Mouse (Mus musculus) MN1 (cell line): Measurements from ENCODE around the gene Carmil2.

Experiments
- DNase-seq: peaks from one replicate; pipeline ENCODE4 v3.0.0-alpha.2; 2016; ENCODE audit warnings: low spot score

Gene Carmil2

DNA sequence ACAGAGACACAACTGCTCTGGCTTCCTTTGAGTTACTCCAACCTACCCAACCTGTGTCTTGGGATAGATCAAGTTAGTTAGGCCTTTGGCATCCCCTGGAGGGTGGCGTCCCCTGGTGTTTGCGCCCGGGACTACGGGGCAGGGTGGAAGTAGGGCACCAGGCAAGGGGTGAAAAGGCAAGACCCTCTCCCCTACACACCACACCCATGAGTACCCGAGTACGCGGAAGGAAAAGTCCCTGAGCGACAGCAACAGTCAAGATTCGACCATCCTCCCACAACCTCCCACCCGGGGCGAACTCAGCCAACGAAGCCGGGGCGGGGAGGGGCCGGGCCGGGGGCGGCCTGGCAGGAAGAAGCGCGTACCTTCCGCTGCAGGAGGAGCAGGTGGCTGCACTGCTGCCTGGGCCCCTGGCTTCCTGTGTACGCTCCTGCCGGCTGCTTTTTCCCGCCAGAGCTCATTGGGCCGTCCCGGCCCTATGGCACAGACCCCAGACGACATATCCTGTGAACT lies at the start of gene Carmil2:
TSS of gene Carmil2 (plus strand) at position 479 of the 513 bp plus-strand sequence.
- peak; percentile 36 for DNase-seq

DNA sequence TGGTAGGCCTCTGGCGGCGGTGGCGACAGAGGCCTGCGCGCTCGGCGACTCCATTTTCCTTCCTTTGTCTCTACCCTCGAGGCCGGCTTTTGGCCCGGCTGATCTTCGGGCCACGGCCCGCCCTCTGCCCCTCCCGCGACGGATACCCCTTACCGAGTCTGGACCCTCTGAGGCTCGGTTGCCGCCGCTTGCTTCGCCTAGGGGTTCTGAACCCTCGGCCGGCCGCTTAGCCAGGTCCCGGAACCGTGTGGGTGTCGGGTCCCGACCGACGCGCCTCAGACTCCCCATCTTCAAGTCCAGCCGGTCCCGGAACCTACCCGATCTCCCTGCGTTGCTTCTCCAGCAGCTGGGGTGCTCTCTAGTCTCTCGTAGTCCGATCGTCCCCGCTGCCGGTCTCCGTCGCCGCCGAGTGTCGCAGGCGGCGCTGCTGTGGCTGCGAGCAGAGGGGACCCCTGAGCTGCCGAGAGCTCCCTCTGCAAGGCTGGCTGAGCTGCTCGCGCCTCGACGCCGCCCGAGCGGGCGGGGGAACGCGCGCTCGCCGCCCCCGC lies 49.0 kb upstream of the Carmil2 start, which contains the start of gene Agrp:
TSS of gene Agrp (minus strand) at position 431 of the 548 bp plus-strand sequence.
- DNase-seq: peak; percentile 64

DNA sequence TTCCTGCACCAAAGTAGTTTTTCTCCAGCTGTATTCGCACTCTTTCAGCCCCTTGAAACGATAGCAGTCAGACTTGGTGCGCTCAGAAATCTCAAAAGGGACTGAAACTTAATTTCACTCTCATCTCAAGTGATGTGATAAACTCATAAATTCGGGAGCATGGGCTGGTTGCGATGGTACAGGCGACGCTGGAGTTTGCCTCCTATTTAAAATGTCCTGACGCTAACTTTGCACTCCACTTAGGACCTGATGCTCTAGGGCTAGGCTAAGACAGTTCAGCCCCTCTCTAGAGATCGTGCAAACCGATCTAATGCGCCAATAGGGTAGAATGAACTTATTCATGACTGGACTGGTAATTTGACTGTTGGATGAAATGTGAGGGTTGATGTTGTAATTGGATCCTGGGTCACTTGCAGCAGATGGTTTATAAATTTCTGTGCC lies 48.5 kb upstream of the Carmil2 start:
- peak; percentile 61 for DNase-seq

DNA sequence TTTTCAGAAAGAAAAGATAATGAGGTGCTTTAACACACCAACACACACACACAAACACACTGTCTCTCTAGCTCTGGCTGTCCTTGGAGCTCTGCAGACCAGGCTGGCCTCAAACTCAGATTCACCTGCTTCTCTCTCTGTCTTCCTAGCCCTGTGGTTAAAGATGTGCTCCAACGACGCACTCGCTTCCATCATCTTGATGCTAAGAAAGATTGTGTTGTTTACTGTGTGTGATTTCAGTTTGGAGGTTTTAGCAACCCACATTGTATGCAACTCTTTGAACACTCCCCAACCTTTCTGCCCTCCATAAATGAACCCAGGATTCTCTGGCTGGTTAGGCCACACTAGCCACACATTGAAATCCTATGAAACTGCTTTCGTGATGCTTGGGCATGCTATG lies 47.6 kb upstream of the Carmil2 start:
- no peak for DNase-seq

DNA sequence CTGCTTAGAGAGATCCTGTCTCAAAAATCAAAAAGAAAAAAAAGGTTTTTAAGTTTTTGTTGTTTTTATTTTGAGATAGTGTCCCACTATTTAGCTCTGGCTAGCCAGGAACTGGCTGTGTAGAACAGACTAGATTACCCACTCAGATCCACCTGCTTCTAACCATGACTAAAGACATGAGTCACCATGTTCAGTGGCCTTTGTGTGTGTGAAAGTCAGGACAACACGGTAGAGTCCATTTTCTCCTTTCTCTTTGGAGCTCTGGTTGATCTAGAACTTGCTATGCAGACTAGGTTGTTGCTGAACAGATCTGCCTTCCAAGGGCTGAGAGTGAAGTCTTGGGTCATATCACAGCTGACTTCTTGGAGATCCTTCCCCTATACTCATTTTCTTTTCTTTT lies 46.2 kb upstream of the Carmil2 start:
- peak; percentile 38 for DNase-seq

DNA sequence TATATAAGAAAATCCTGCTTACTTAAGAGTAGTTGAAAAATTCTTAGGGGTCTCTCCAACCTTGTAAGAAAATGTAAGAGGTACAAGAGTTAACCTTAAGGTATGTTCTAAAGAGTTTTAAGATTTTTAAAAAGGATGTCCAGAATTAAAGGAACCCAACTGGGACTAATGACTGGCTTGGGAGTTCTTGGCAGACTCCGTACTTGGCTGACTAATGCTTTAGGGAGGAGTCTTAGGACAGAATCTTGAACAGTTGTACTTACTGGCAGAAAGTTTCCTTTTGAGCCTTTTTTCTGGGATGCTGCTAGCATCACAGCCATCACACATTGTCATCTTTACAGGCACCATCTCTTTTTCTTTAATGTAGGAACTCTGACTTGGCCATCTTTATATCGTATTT lies 45.6 kb upstream of the Carmil2 start:
- no peak for DNase-seq

DNA sequence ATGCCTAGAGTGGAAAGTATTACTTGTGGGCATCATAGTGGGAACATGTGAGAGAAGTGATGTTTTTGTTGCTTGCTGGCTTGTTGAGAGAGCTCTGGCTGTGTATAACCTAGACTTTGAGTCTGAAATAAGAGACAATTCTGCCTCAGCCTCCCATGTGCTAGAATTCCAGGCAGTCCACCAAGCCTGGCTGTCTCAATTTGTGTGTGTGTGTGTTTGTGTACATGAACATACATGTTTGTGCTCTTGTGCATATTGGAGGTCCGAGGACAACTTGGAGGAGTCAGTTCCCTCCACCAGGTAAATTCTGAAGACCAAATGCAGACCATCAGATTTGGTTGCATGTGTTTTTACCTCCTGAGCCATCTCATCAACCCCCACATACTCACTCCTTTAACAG lies 40.9 kb upstream of the Carmil2 start:
- no peak for DNase-seq

DNA sequence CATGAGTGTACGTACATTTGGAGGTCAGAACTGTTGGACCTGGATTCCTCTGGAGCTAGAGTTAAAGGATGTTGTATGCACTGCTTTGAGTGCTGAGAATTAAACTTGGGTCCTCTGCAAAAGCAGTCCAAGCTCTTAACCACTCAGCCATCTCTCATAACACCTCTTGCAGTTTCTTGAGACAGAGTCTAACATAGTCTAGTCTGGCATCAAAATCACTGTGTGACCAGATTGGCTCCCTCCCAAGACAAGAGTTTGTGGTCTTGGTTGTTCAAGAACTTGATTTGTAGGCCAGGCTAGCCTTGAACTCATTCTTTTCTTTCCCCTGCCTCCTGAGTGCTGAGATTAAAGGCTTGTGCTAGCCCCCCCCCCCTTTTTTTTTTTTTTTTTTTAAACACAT lies 37.1 kb upstream of the Carmil2 start:
- DNase-seq: no peak

DNA sequence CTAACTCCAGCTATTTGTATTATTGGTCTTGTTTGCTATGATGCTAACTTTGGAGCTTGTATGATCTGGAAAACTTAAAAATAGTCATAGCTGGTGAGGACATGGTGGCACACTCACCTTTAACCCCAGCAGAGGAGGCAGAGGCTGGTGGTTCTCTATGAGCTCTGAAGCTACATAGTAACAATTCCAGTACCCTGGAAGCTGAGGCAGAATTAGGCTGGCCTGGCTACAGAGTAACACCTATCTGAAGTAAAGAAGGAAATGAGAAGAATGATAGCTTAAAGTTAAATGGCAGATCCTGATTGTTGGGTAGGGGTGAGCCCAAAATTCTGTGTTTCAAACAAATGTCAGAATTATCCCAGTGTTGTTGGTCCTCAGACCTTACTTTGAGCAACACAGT lies 28.4 kb upstream of the Carmil2 start:
- no peak for DNase-seq

DNA sequence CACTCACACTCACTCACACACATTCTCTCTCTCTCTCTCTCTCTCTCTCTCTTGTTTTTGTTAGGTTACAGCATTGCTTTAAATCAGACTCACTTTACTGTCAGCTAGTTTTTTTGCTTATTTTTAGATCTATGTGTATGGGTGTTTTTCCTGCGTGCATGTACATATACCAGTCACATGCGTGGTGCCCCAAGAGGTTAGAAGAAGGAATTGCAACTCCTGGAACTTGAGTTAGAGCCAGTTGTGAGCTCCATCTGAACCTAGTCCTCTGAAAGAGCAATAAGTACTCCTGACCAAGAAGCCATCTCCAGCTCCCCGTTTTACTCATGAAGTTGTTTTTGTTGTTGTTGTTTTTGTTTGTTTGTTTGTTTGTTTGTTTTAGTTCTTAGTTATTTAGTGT lies 24.9 kb upstream of the Carmil2 start:
- no peak for DNase-seq

DNA sequence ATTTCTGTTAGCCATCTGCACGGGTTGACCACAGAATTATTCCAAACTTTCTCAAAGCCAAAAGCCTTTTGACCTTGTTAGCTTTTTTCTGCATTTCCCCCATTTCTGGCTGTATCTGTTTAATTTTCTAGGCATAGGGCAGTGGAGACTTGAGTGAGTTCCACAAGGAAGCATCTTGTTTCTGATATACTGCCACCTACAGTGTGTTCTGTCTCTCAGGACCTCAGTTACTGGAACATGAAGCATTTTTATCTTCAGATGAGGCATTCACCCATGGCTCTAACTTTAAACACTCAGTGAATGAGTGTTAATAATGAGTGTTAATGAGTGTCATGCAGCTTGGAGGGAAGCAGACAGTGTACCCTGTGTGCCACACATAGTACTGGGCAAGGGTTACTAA lies 8.2 kb upstream of the Carmil2 start:
- DNase-seq: peak; percentile 20

DNA sequence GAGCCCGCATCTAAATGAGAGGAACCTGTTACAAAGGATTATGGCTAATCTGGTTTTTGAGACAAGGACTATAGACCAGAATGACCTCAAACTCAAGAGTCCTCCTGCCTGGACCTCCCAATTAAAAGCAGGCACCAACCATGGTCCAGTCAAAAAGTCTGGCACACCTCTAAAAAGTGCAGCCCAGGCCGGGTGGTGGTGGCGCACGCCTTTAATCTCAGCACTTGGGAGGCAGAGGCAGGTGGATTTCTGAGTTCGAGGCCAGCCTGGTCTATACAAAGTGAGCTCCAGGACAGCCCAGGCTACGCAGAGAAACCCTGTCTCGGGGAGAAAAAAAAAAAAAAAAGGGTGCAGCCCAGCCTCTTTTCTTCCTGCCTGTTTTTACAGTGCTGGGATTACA lies 749 bp upstream of the Carmil2 start:
- no peak for DNase-seq

DNA sequence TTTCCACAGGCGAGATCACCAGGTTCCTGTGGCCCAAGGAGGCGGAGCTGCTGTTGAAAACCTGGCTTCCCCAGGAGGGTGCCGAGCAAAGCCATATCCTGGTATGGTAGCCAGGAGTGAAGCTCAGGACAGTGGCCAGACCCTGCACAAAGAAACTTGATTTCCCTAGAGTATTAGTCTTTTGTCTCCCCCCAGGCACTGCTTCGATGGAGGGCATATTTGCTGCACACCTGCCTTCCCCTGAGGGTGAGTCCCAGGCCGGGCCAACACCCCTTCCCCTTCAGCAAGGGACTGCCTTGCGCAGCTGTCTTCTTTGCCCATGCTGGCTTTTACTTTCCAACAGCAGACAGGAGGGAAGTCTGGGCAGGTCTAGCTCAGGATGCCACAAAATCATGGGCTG lies 477 bp downstream of the Carmil2 start:
- DNase-seq: no peak

DNA sequence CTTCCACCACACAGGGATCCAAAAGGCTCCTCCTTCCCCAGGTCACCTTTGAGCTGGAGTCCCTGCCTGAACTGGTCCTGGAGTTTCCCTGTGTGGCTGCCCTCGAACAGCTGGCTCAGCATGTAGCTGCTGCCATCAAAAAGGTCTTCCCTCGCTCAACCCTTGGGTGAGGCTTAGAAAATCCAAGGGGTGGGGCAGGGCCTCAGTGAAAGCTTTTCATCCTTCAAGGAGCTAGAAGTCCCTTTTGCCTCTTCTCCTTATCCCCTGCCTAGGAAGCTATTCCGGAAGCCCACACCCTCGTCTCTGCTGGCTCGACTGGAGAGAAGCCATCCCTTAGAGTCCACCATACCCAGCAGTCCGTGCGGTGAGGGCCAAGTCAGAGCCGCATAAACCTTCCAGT lies 1.4 kb downstream of the Carmil2 start:
- no peak for DNase-seq

DNA sequence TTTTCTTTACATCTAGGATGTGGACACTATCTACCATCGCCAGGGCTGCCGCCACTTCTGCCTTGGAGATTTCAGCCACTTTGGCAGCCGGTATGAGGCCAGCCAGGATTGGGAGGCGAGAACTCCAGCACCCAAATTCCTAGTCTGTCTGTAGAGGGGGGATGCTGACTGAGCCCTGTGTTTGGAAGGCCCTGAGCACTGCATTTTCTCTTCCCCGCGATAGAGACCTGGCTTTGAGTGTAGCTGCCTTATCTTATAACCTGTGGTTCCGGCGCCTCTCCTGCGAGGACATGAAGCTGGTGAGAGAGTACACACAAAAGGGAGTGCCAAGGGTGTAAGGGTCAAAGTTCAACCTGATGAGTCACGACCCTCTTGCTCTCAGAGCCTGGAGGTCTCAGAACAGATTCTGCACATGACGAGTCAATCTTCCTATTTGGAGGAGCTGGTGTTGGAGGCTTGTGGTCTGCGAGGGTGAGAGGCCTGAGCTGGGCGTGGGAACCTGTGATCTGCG lies 2.2 kb downstream of the Carmil2 start:
- no peak for DNase-seq

DNA sequence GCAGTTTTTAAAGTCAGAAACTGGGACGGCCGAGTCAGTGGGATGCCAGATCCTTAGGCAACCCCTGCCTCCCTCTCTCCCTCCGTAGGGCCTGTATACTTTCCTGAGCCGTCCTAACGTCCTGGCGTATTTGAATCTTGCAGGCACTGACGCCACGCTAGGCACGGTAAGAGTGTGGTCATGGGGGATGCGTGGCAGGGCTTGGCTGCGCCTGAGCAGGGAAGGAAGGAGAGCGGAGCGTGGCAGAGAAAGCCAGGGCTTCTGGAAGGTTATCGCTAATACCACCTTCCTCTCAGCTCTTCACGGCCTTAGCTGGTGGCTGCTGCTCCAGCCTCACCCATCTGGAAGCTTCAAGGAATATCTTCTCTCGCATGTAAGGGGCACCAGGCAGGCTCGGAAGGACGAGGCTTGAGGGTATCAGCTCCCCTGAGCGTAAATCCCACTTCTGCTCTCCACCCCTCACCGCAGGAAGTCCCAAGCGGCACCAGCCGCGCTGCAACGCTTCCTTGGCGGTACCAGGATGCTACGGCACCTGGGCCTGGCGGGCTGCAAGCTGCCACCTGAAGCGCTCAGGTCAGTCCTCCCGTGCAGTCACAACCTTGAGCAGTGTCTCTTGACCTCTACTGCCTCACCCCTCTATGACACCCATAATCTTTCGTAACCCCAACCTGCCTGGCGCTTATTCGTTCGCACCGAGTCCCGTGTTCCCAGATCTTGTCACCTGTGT lies 3.3 kb downstream of the Carmil2 start:
- DNase-seq: no peak

DNA sequence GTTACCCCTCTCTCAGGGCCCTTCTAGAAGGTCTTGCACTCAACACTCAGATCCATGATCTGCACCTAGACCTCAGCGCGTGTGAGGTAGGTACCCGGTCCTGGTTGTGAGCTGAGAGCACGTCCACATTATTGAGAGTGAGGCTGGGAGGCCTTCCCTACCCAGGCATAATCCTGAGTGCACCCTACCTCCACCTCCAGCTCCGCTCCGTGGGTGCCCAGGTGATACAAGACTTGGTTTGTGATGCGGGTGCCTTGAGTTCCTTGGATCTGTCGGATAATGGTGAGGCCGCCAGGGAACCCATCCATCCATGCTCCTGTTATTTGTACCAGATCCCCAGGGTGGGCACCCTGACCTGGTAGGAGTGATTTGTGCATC lies 3.9 kb downstream of the Carmil2 start:
- DNase-seq: no peak

DNA sequence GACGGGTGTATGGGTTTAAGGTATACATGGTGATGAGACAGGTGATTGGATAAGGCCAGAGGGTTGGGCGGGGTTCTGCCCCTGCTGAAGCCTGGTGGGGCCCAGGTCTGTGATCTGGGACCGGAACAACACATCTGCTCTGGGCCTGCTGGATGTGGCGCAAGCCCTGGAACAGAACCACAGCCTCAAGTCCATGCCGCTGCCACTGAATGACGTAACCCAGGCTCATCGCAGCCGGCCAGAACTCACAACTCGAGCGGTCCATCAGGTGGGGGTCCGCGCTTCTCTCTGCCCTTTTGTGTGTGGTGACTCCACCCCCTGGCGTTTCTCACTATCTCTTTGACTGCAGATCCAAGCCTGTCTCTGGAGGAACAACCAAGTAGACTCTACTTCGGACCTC lies 4.9 kb downstream of the Carmil2 start:
- no peak for DNase-seq

DNA sequence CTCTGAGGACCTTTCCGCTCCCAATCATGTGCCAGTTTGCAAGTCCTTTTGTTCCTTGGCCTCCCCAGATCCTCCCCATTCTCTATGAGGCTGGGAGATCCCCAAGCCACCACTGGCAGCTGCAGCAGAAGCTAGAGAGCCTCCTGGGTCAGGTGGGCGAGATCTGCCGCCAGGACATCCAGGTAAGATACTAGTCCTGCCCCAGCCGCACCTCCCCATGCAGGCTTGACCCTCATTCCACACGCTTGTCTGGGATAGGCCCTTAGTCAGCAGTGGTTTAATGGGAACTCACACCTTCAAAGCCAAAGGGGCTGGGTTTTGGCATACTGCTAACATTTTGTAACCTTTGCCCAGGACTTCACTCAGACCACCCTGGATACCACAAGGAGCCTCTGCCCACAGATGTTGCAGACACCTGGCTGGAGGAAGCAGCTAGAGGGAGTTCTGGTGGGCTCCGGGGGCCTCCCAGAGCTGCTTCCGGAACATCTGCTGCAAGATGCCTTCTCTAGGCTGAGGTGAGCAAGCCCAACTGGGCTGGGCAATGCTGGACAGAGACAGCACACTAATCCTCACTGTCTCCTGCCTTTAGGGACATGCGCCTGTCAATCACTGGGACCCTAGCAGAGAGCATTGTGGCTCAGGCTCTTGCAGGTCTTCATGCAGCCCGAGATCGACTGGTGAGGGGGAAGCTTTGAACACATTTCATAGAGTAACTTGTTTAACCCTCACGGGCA lies 6.5 kb downstream of the Carmil2 start:
- DNase-seq: no peak

DNA sequence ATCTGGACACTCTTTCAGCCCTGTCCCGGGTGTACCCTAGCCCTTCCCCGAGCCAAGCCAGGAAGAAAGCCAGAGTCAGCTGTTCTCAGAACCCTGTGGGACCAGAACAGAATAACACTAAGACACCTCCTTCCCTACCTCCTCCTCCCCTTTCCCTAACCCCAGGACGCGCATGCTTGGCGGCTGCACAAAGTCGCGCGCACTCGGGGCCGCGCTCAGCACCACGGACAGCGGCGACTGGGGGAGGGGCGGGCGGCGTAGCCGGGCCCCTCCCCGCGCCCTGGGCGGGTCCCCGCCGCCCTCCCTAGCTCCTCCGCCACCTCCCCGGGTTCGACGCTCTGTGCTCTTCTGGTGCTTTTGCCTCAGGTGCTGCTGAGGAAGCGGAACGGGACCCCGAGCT lies 7.6 kb downstream of the Carmil2 start:
- peak; percentile 72 for DNase-seq

DNA sequence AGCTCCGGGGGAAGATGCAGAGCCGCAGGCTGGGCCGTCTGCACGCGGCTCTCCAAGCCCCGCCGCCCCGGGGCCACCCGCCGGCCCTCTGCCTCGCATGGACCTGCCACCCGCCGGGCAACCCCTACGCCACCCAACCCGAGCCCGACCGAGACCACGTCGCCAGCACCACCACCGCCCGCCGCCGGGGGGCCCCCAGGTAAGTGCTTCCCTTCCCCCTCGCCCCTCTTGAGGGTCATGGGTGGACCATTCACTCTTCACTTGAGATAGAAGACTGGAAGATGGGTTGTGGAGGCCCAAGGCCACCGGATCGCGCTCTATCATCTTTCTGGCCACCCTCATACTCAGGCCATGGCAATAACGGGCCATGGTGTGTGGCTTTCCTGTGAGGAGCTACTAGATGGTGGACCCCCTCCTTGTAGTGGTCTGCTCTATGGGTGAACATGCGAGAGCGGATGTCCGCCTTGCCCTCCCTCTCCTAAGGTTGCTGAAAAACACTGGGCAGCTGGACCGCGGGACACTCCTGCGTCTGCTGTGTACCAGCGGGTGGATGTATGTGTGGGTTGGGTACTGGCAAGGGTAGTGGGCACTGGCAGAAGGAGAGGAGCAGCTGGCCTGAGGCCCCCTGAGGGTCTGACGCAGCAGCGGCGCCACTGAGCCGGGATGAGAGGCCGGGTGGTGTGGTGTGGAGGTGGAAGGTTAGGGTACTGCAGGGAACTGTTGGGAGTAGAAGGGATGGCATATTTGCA lies 8.2 kb downstream of the Carmil2 start:
- DNase-seq: peak; percentile 44

DNA sequence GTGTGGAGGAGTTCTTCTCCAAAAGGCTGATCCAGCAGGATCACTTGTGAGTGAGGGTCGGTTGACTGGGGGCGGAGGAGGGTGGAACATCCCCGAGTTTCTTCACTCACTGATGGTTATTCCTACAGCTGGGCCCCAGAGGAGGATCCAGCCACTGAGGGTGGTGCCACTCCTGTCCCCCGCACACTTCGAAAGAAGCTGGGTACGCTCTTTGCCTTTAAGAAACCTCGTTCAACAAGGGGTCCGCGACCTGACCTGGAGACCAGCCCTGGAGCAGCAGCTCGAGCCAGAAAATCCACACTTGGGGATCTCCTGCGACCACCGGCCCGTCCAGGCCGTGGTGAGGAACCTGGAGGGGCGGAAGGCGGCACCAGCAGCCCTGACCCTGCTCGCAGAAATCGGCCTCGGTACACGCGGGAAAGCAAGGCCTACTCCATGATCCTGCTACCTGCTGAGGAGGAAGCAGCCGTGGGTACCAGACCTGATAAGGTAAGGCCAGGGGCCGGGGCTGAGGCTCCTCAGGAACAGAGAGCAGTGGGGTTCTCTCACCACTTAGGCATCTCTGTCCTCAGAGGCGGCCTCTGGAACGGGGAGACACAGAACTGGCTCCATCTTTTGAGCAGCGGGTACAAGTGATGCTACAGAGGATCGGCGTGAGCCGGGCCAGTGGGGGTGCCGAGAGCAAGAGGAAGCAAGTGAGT lies 9.2 kb downstream of the Carmil2 start:
- DNase-seq: no peak
